Mouse (Mus musculus) c-Kit-negative CD71-positive TER-119-positive erythroid progenitor cells, embryonic 14.5 days (primary cell): Measurements from ENCODE around the gene Dglucy.

ENCODE experiments used
- DNase-seq: peaks from one replicate; pipeline ENCODE4 v3.0.0-alpha.2; 2013; ENCODE audit warnings: low read depth, low spot score

Dglucy gene

DNA sequence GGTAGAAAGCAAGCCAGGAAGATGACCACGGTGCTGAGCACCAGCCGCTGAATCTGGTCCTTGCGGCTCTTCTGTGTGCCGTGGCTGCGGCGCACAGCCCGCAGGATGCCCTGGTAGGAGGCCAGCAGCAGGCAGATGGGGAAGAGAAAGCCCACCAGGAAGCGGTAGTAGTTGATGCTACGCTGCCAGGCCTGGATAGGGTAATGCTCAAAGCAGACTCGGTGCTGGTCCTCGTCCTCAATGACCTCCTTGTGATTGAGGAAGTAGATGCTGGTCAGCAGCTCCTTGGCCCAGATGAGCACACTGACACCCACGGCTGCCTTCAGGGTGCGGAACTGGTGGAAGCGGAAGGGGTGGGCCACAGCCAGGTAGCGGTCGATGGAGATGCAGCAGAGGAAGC, 99.7 kb downstream of the Dglucy start:
- no peak for DNase-seq

DNA sequence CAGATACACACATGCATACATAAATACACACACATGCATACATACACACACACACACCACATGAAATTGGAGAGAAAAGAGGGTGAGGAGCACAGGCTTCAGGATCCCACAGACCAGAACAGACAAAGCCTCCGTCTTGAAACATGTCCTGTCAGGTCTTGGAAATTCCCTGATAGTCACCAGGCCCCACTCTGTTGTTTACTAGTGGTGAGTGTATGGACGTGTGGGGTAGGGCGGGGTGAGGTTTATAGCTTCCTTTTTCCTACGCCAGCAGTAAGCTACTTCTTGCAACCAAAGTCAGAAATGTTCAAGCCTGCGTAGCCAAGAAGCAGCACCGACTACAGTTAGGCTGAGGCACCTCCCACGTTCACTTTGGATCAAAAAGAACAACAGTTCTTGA, 104.3 kb downstream of the Dglucy start:
- no peak for DNase-seq

DNA sequence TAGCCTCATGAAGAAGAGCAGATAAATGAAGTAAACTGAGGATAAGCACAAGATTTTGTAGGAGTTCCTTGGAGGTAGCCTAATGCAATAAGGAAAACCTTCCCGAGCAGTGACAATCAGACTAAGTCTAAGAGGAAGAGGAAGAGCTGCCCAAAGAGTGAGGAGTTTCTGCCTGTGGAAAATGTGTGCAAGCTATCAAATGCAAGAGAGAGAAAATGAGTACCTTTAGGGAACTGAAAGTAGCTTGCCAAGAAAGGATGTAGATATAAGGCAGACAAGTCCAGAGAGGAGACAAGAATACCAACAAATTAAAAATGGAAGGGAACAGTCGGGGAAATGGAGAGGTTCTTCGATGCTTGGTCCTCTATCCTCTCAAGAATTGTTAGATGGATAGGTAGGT, 106.7 kb downstream of the Dglucy start:
- no peak for DNase-seq

DNA sequence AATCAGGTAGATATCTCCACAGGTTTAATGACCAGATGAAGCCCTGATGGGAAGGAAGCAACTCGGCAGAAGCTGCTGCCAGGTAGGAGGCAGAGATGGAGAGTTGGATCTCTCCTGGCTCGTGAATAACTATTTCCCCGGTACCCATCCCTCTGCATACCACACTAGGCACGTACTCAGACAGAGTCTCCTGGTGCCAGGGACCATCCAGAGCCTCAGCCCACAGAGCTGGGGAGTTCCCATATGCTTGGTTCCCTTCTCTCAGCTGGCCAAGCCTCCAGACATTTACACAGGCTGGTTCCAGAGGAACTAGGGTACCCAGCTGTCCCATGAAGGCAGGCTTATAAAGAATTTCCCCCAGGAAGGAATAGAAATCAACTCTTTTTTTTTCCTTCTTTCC, 108.0 kb downstream of the Dglucy start:
- DNase-seq, result no peak

DNA sequence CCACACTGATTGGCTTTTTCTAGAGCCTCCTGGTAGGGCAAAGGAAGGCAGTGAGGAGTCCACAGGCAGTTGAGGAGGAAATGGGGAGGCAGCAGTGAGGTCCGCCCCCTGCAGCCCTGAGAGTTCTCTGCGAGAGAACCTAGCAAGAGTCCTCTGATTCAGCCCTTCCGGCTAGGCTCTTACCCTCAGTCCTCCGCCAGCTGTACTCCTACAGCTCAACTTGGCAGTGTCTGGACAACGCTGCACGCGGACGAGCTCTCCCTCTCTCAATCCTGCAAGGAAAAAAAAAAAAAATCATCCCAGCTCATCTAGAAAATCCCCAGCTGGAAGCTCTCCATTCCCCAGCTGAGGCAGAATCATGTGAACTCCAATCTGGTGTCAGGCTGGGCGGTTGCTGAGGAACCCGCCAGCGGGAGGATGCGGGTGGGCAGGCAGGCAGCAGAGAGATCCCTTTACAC, 109.0 kb downstream of the Dglucy start:
- no peak for DNase-seq

DNA sequence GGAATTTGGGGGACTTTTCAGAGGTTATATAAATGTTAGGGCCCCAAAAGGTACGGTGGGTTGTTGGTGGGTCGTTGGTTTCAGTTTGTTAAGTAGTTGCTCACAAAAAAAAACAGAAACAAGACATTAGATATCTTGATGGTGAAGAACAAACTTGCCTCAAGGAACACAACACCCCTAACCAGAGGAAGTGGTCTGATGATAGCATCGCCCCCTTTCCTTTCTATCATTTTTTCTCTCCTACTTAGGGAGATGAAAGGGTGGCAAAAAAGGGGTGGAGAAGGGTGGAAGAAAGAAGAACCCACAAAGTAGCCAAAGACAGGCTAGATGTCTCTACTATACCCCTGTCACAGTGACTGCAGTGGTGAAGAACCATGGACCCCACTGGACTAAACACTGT, 111.7 kb downstream of the Dglucy start:
- no peak for DNase-seq

DNA sequence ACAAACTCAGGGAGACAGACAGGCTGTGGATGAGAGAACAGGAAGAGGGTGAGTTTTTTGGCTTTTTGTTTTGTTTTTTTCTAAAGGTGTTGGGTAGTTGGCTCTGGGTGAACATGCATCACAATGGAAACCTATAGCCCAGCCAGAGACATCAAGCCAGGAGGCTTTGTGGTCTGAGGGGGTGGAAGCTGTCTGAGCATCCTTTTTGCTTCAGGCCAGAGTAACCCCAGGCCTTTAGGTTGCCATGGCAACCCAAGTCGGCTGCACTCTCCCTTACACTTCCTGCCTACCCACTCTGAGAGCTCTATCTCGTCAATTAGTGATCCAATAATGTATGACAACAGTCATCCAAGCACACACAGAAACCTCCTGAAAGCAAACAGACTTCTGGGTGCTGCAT, 116.6 kb downstream of the Dglucy start:
- no peak for DNase-seq

DNA sequence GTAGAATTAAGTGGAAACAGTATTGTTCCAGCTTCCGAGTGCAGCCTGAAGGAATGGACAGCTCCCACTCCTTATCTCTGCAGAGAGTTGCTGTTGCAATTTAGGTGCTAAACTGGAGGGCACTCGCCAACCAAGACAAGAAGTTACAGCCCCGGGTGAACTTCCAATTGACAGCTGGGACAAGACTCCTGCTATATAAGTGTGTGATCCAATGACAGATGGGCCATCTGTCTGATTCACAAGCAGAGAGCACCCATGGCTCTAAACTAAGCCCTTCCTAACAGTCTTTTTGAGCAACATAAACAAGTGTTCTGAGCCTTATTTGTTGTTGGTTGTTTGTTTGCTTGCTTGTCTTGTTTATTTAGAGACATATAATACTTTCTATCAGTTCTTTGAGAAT, 117.8 kb downstream of the Dglucy start:
- no peak for DNase-seq

DNA sequence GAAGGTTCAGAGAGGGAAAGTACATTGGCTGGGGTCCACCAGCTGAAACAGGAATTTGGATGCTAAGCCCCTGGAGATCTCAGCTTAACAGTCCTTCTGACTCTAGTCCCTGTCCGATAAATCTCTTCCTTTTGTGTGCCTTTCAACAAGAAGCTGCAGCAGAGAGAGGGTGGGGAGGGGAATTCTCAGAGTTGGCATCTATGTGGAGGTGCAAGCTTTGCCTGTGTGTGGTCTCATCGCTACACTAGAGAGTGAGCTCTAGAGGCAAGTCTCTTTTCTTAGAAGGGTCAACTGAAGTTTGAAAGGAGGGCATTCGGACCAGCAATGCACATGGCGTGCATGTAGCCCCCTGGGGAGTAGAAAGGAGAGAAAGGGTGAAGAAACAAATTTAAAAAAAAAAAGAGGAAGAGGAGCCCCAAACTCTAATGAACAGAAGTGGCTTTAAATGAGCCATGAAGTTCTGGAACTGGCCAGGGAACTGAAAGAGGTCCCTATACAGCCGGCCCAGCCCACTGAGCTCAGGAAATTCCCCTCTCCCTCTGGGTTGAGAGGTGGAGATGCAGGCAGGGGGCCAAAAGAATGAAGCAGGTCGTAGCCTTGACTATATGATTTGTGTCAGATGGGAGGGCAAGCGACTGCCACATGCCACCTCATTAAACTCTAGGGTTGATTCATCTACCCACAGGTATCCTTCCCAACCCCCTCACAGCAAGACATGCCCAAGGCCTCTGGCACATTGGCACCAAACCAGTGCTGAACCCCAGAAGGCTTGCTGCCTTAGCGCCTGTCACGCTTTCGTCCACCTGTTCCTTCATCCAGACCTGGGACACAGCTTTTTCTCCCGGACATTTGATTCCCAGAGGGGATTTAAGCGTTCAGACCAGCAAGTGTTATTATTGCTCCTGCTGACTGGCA, 119.1 kb downstream of the Dglucy start:
- no peak for DNase-seq

DNA sequence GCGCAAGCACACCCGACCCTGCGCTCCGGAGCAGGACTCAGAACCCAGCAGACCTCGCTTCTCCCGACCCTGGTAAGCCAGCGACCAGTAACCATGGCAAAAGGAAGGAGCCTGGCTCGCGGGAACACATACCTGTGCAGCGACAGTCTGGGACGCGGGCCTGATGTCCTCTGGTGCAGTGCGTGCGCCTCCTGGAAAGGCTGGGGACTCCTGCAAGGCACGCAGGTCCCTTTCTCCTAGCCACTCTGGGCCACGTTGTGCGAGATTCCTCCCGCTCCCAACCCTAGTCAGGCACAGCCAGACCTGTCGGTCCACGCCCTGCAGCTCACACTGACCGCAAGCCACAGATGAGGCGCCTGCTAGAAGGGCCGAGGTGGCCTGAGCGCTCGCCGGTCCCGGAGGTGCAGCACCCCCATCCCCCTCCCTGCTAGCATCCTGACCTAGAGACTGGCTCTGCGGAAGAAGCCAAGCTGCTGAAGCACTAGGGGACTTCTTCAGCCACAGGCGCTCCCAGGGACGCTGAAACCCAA, 120.3 kb downstream of the Dglucy start:
- DNase-seq, result no peak

DNA sequence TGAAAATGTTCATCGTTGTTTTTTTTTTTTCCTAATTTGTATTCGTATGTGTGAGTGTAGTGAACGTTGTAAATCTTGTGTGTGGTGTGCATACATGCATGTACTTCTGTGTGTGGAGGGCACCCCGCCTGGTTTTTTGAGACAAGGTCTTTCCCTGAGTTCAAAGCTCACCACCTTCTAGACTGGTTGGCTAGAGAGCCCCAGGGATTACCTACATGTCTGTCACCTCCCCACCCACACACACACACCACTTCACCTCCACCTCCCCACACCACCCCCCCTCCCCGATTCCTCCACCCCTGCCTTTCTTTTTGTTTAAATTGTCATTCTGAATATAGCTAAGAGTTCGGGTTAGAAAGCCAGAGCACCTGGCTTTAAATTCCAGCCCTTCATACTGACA, 122.0 kb downstream of the Dglucy start:
- no peak for DNase-seq

DNA sequence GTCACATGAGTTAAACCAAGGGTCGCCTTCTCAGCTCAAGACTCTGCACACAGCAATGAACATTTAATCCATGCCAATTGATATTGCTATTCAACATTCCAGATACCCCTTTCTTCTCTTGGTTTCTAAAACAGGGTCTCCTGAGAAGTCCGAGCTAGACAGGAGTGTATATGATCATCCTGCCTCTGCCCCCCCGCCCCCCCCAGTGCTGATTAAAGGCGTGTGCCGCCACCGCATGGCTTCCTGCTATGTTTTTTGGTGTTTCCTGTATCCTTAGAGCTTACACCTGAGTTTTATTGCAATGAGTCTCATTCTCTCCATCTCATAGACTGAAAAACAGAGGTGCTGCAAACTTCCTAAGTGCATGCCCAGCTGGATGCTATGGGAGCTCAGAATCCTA, 122.5 kb downstream of the Dglucy start:
- DNase-seq, result no peak

DNA sequence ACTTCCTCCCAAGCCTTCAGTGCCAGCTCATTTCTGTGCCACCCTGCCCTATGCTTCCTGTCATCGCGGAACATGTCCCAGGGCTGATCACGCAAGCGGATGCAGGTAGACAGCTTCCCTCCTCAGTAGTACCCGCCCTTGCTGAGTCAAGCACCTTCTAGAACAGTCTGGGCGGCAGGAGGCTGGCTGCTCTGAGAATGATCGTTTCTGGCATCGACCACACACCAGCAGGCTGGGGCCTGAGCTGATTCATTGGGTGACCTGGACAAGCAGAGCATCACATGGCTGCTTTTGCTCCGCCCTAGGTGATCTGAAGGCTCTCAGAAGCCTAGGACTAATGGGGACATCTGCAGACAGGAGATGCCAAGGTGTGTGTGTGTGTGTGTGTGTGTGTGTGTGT, 124.9 kb downstream of the Dglucy start:
- no peak for DNase-seq

DNA sequence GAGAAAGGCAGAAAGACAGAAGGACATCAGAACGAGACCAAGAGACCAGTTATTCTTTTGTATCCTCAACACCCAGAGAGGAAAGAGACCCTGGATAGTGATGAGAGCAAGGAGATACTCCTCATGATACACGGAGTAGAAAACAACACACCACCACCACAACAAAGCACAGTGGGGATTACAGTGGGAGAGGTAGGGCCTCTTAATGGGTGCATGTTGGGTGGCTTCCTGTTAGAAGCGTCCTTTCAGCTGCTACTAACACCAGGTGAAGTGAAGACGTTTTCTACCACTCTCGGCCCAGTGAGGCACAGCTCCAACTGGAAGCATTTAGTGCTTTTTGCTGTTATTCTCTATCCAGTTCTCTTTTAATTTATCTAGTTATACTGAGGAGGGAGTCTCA, 128.0 kb downstream of the Dglucy start:
- DNase-seq, result no peak

DNA sequence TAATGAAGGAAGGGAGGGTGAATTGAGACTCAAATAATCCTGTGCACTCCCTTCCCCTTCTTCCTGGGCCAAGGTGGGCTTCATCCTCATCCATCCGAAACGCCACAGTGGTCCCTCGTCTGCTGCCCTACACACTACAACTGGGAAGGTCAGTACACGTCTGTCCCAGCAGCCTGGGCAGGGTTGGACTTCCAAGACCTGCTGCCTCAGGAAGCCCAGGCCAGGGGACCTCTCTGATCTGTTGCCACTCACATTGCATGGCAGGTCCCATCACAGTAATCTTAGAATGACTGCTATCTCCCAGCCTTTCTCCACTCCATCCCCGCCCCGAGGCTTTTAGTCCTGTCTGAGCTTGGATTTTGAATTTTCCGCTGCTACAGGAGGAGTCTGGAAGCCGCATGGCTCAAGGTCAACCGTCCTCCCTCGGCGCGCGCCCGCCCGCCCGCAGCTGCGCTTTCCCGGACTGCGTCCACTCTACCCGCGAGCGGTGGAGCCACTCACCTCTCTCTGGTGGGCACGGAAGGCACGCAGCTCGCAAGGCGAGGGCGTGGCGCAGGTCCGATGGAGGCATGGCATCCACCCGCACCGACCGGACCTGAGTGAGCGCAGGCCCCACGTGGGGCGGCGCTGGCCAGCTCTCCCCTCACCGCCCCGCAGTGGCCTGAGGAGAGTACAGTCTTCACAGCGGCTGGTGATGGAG, 128.9 kb downstream of the Dglucy start, which contains the start of gene Gpr68:
Gene Gpr68, minus strand, starts transcription at position 601 of the 700 bp plus-strand sequence.
- no peak for DNase-seq

DNA sequence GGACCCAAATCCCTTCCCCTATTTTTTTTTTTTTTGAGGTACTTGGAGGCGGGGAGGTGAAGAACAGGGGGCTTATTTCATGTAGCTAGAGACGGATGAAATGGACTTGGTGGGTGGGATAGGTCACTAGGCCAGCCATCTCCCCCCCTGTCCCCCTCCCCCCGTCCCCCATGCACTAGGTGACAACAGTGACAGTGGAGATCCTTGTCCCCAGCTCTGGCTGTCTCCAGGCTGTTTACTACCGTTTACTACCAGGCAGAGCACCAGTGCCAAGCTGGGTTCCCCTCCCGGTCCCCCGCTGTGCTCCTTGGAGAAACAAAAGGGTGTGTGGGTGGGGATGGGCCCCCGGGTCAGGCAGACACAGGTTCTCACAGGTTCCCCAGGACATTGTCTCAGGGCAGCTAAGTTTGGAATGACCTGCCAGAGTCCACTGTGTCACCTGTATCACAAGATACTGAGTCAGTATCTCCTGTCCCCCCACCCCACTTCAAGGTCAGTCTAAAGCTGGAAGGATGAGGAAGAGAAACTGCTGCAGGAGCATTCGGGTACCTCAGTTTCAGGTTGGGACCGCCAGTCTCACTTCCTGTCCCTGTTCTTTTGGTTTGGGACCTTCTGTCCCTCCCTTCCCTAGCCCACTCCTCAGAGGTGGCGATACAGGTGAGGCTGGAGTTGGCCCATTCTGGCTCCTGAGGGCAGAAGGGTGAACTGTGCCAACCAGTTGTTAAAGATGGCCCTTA, 129.6 kb downstream of the Dglucy start:
- DNase-seq, result no peak

DNA sequence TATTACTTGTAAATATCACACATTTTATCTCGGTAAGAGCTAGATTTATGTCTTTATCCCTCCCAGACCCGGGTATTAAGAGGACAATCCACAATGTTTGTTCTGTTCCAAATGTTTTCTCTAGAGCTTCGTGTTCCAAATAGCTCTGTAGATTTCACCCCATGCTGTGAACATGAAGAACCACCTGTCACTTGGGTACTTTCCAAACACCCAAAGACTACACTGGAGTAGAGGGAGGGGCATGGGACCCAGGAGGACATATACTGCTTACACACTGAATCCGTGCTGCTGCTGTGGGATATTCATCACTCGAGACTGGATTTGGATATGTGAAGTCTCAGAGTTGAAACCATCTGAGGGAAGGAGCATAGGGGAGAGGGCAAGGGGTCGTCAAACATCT, 130.9 kb downstream of the Dglucy start:
- no peak for DNase-seq

DNA sequence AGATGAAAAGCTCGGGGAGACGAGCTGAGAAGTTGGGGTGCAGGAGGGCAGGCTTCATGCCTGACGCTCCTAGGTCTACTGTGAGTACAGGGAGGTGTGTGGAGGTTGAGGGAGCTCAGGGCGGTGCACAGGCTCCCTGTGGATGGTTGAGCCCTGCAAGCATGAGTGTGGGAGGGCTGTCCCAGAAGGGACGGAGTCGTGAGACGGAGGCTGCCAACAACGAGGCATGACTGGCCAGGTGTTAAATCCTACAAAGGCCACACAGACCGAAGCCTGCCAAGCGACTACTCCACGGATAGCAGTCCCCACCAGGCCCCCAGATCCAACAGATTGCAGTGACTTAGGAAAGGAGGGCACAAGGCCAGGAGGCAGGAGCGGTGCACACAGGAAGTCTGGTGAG, 131.9 kb downstream of the Dglucy start:
- no peak for DNase-seq

DNA sequence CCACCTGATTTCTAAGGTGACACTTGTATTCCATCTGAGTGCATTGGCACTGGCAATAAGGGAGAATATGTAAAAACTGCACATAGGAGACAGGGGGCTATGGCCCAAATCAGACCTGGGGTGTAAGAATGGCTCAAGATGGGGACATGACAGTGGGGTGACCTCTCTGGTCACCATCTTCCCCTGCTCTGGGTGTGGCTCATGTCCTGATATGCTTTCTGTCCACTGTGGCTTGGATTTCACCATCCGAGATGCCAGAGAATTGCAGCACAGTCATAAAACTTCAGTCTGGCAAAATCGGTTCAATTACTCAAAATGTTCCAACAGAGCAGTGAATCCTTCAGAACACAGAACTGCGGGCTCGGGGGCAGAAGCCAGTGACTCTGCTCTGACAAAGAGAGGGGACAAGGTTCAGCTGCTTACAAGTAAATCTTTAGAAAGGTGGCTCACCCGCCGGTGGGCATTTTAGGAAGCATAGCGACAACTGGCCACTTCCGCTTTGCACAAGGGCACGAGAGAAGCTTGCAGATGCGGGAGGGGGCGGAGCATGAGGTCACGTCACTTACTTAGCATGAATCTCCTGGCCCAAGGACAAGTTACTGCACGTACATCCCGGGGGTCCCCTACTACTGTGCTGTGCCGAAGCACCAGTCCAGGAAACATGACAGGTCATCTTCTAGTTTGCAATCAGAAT, 145.9 kb downstream of the Dglucy start:
- DNase-seq, result no peak

DNA sequence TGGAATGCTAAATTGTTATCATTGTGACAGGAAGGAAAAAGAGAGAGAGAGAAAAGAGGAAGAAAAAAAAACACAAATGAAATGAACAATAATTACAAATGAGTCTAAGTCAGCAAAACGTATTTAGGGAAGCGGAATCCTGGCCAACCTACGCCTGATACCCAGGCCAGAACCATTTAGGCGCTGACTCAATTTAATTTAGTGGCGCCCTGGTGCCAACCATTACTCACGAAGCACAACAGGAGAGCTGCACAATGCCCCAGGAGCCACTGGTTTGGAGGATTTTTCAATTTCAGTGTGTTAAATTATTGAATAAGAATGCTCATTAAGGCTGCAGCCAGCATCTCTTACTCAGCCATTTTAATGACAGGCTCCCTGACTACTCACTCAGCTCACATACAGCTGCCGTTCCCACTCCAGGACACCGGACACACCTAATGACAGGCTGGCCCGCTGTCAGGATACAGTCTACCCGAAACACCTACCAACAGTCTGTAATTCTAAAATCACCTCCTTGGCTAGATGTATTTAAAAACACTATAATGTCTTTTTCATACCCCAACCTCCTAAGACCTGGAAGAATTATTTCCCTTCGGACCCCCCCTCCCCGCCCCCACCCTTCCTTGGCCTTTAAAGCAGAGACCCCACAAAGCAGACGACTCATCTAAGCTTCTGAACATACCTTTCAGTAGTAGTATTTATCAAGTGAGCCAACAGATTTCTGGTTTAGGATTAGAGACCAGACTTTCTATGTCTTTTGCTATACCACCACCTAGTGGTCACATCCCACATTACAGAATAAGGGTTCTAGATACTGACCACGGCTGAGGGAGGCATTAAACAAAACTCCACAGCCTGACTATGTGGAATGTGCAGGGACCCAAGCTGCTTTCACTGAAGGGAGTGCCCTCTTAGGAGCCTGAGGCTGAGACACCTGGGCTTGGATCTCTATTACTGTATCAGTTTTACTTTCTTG, 147.1 kb downstream of the Dglucy start:
- peak; percentile 54 for DNase-seq
